ENCODE assay signal across 15 mouse cellular contexts in the genomic region with DNA sequence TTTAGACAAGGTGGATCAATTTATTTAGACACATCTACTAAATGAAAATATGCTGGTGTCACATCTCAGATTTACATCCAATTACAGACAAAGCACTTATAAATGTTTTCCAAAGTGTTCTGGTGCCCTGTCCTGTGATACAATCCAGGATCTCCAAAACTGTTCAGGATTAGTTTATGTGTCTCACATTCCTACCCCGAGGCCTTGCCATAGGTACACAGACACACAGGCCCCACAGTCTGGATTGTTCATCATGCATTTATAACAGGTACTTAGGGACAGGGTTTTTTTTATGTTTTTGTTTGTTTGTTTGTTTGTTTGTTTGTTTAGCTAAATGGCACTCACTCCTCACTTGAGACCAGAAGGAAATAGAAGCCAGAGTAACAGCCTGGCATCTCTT.
"Had no signal": no experiment of that assay in that cellular context is flagged by ENCODE, and none has a peak within 500 bp of the region (broad histone marks: within the 10 kb centered on the region; RNA-seq: fewer than 3 reads in every experiment).

No protein-coding gene starts in this region.

- DNase-seq: kidney, adult 2 months; kidney, postnatal 25 days; lung, adult 2 months; lung, postnatal 36 days; right cerebral cortex, postnatal 4 days; spleen, adult 18-20 months; thymus, adult 18-20 months; thymus, postnatal 25 days had no signal

- H3K4me1 ChIP-seq: neural tube, embryonic 15.5 days had no signal

- H3K4me3 ChIP-seq: kidney, embryonic 15.5 days; left cerebral cortex, adult 2 months; liver, embryonic 15.5 days; neural tube, embryonic 15.5 days had no signal

- H3K9ac ChIP-seq: kidney, embryonic 15.5 days; liver, embryonic 15.5 days; neural tube, embryonic 15.5 days had no signal

- H3K36me3 ChIP-seq: kidney, embryonic 15.5 days; liver, embryonic 15.5 days; neural tube, embryonic 15.5 days had no signal

- H3K27ac ChIP-seq: kidney, embryonic 15.5 days; left cerebral cortex, adult 2 months; liver, embryonic 15.5 days; neural tube, embryonic 15.5 days had no signal

- ATAC-seq: intestine, embryonic 16.5 days; lung, postnatal 0 days had no signal

- H3K4me2 ChIP-seq: kidney, embryonic 15.5 days; liver, embryonic 11.5 days; liver, embryonic 15.5 days; neural tube, embryonic 15.5 days had no signal

- H3K9me3 ChIP-seq: kidney, embryonic 15.5 days; liver, embryonic 15.5 days; neural tube, embryonic 15.5 days had no signal

- H3K27me3 ChIP-seq: kidney, embryonic 15.5 days; liver, embryonic 15.5 days; neural tube, embryonic 15.5 days had no signal
